Mouse (Mus musculus) CH12.LX (cell line): ENCODE data around the gene Itpk1. TPM values are rescaled to one million over a fixed set of nuclear protein-coding genes. Genes with fewer than 3 reads are reported as not detected.

Experiments used
- DNase-seq: peaks from one replicate; pipeline ENCODE4 v3.0.0-alpha.2; 2013; ENCODE audit errors: extremely low read depth
- H3K27ac ChIP-seq: 2 replicates; pipeline ENCODE4 v1.5.1; 2012; ENCODE audit warnings: low read depth, mild to moderate bottlenecking, control low read depth, moderate library complexity; ENCODE audit not compliant: insufficient read depth
- H3K27me3 ChIP-seq: replicated peaks from 2 replicates; pipeline ENCODE3; 2012; ENCODE audit warnings: inconsistent platforms
- H3K36me3 ChIP-seq, 2 experiments: replicated peaks in 1 of 2; 2 replicates each; pipeline versions ENCODE3 to v1.6.1; 2012; ENCODE audit warnings: inconsistent platforms in 1 of 2, low read length in 1 of 2, mild to moderate bottlenecking in 1 of 2, mixed read lengths in 1 of 2, moderate library complexity in 1 of 2; ENCODE audit not compliant: control insufficient read depth in 1 of 2, insufficient read depth in 1 of 2
- H3K4me1 ChIP-seq, 2 experiments: 2 replicates each; pipeline ENCODE4 v1.6.1; 2012; ENCODE audit warnings: inconsistent platforms in 1 of 2, moderate library complexity in 1 of 2; ENCODE audit not compliant: insufficient read depth in 2 of 2, control insufficient read depth in 1 of 2
- H3K4me2 ChIP-seq: 2 replicates; pipeline ENCODE4 v1.6.1; 2012; ENCODE audit warnings: low read depth, mild to moderate bottlenecking, control low read depth; ENCODE audit not compliant: poor library complexity, insufficient read depth, severe bottlenecking
- H3K4me3 ChIP-seq, 3 experiments: fragments of 150-350 bp in 1 of 3; sonication (generic) in 1 of 3; replicated peaks in 1 of 3; 2 replicates each; pipeline versions ENCODE3 to v1.5.1; 2011 to 2012; ENCODE audit warnings: low read depth in 2 of 3, low read length in 2 of 3, mild to moderate bottlenecking in 2 of 3, moderate library complexity in 2 of 3, control low read depth in 1 of 3, improper control_type of control experiment in 1 of 3, inconsistent platforms in 1 of 3, mixed read lengths in 1 of 3; ENCODE audit not compliant: poor library complexity in 1 of 3
- H3K79me2 ChIP-seq: replicated peaks from 2 replicates; pipeline ENCODE4 v1.6.1; 2012; ENCODE audit warnings: mild to moderate bottlenecking, moderate library complexity; ENCODE audit not compliant: control insufficient read depth, poor library complexity, insufficient read depth, severe bottlenecking; ENCODE audit errors: extremely low read depth
- H3K9ac ChIP-seq: 2 replicates; pipeline ENCODE4 v1.6.1; 2012; ENCODE audit warnings: low read depth, mild to moderate bottlenecking, control low read depth, moderate library complexity; ENCODE audit not compliant: insufficient read depth
- H3K9me3 ChIP-seq: replicated peaks from 2 replicates; pipeline ENCODE3; 2012; ENCODE audit warnings: low read length, inconsistent platforms, mixed read lengths
- BHLHE40 ChIP-seq: IDR thresholded peaks from 2 replicates; pipeline ENCODE4 v1.6.1; 2011; ENCODE audit warnings: mild to moderate bottlenecking, low read depth, low read length, improper control_type of control experiment
- CTCF ChIP-seq, 2 experiments: IDR thresholded peaks in 1 of 2; conservative IDR thresholded peaks in 1 of 2; 2 replicates each; pipeline ENCODE4 v1.5.1; 2011 to 2012; ENCODE audit warnings: low read depth in 2 of 2, low read length in 2 of 2, improper control_type of control experiment in 1 of 2, inconsistent platforms in 1 of 2, mild to moderate bottlenecking in 1 of 2, moderate library complexity in 1 of 2
- E2F4 ChIP-seq: IDR thresholded peaks from 2 replicates; pipeline ENCODE4 v1.6.1; 2011; ENCODE audit warnings: low read depth, low read length, improper control_type of control experiment; ENCODE audit not compliant: insufficient replicate concordance
- ELF1 ChIP-seq: IDR thresholded peaks from 2 replicates; pipeline ENCODE4 v1.6.1; 2014; ENCODE audit warnings: low read depth, mild to moderate bottlenecking, inconsistent platforms, low read length, improper control_type of control experiment
- EP300 ChIP-seq: IDR thresholded peaks from 2 replicates; pipeline ENCODE4 v1.6.1; 2011; ENCODE audit warnings: low read length, improper control_type of control experiment
- GABPA ChIP-seq: IDR thresholded peaks from 2 replicates; pipeline ENCODE4 v1.6.1; 2012; ENCODE audit warnings: low read depth, low read length, improper control_type of control experiment, inconsistent platforms; ENCODE audit not compliant: insufficient replicate concordance
- KAT2A ChIP-seq: IDR thresholded peaks from 2 replicates; pipeline ENCODE4 v1.6.1; 2012; ENCODE audit warnings: low read length, improper control_type of control experiment, inconsistent platforms; ENCODE audit not compliant: insufficient replicate concordance
- MYC ChIP-seq: IDR thresholded peaks from 2 replicates; pipeline ENCODE4 v1.6.1; 2011; ENCODE audit warnings: low read depth, mild to moderate bottlenecking, improper control_type of control experiment, low read length
- NELFE ChIP-seq: IDR thresholded peaks from 2 replicates; pipeline ENCODE4 v1.6.1; 2011; ENCODE audit warnings: low read depth, low read length, improper control_type of control experiment
- NRF1 ChIP-seq: IDR thresholded peaks from 2 replicates; pipeline ENCODE4 v1.6.1; 2014; ENCODE audit warnings: low read depth, mild to moderate bottlenecking, inconsistent platforms, low read length, improper control_type of control experiment, moderate library complexity
- PAX5 ChIP-seq: IDR thresholded peaks from 2 replicates; pipeline ENCODE4 v1.6.1; 2012; ENCODE audit warnings: low read length, inconsistent platforms, mixed read lengths
- POLR2A ChIP-seq: IDR thresholded peaks from 2 replicates; pipeline ENCODE4 v1.6.1; 2011; ENCODE audit warnings: low read depth, mild to moderate bottlenecking, improper control_type of control experiment, low read length
- RAD21 ChIP-seq: IDR thresholded peaks from 2 replicates; pipeline ENCODE4 v1.6.1; 2011; ENCODE audit warnings: low read depth, mild to moderate bottlenecking, low read length, improper control_type of control experiment, moderate library complexity
- RCOR1 ChIP-seq: conservative IDR thresholded peaks from 2 replicates; pipeline ENCODE4 v1.6.1; 2012; ENCODE audit warnings: low read depth, mild to moderate bottlenecking, inconsistent platforms, low read length, improper control_type of control experiment
- SIN3A ChIP-seq: IDR thresholded peaks from 2 replicates; pipeline ENCODE4 v1.6.1; 2012; ENCODE audit warnings: low read length, improper control_type of control experiment, inconsistent platforms
- SMC3 ChIP-seq: IDR thresholded peaks from 2 replicates; pipeline ENCODE4 v1.6.1; 2011; ENCODE audit warnings: low read depth, low read length, improper control_type of control experiment
- TCF12 ChIP-seq: IDR thresholded peaks from 2 replicates; pipeline ENCODE4 v1.6.1; 2014; ENCODE audit warnings: low read depth, mild to moderate bottlenecking, inconsistent platforms, low read length, improper control_type of control experiment
- UBTF ChIP-seq: IDR thresholded peaks from 2 replicates; pipeline ENCODE4 v1.6.1; 2012; ENCODE audit warnings: low read depth, mild to moderate bottlenecking, inconsistent platforms, low read length, improper control_type of control experiment, moderate library complexity
- USF1 ChIP-seq: IDR thresholded peaks from 2 replicates; pipeline ENCODE4 v1.6.1; 2014; ENCODE audit warnings: low read depth, mild to moderate bottlenecking, inconsistent platforms, low read length, improper control_type of control experiment
- USF2 ChIP-seq: conservative IDR thresholded peaks from 2 replicates; pipeline ENCODE4 v1.6.1; 2011; ENCODE audit warnings: low read depth, low read length, improper control_type of control experiment
- ZMIZ1 ChIP-seq: IDR thresholded peaks from 2 replicates; pipeline ENCODE4 v1.6.1; 2012; ENCODE audit warnings: low read depth, mild to moderate bottlenecking, inconsistent platforms, low read length, improper control_type of control experiment
- ZNF384 ChIP-seq: IDR thresholded peaks from 2 replicates; pipeline ENCODE4 v1.6.1; 2012; ENCODE audit warnings: low read depth, low read length, improper control_type of control experiment, inconsistent platforms
- dilution Hi-C: fragments of 300-500 bp; cut with MboI; formaldehyde crosslinking; loops from 2 replicates; pipeline ENCODE4 v1.14.3; 2020; ENCODE audit warnings: low sequenced_read_pairs; ENCODE audit not compliant: extremely low pct_unique_long_range_greater_than_20kb, extremely low pct_ligation_motif_present
- in situ Hi-C: fragments of 300-500 bp; cut with MboI; formaldehyde crosslinking; loops from 3 replicates; pipeline ENCODE4 v1.14.3; 2019; ENCODE audit warnings: low sequenced_read_pairs, low pct_ligation_motif_present, low pct_unique_long_range_greater_than_20kb, mixed read lengths
- polyA plus RNA-seq: library from polyadenylated mRNA; unstranded; fragments of >175 nt; gene quantifications from 2 replicates; pipeline ENCODE4 v1.2.1, GENCODE M21; 2012; ENCODE audit warnings: low read depth; ENCODE audit not compliant: insufficient read length
- total RNA-seq, 2 experiments: library from RNA; depleted of rRNA; stranded (reverse); fragments of 300-350 nt in 1 of 2; fragments of >200 nt in 1 of 2; gene quantifications; 2 replicates each; pipeline ENCODE4 v1.2.3; 2012 to 2014

Itpk1 gene
- total and polyA plus RNA-seq, 3 experiments, result 14.0 to 25.1 (median 19.2) TPM

GRCm38 (mm10) chr12:102623827-102624226, 80.9 kb downstream of the Itpk1 start:
- Histone ChIP-seq H3K4me3 (no peak overlapping the region), H3K4me2 (no peak overlapping the region), H3K36me3 (peaks cover 4 to 77% of the 10 kb centered on the region in 2 experiments), H3K4me1 (peaks cover 5 to 57% of the 10 kb centered on the region in 2 experiments; a peak in 3 of 4 replicates), H3K27ac (no peak overlapping the region), H3K79me2 (no peaks in the 10 kb centered on the region), H3K9ac (no peak overlapping the region), H3K27me3 (no peaks in the 10 kb centered on the region), H3K9me3 (no peaks in the 10 kb centered on the region)
- TF ChIP-seq USF1, result no peak
- TF ChIP-seq ZMIZ1, result no peak
- no peak for TF ChIP-seq PAX5
- TF ChIP-seq NRF1, result no peak
- TF ChIP-seq UBTF, result no peak
- in situ Hi-C loops (no loop called here), dilution Hi-C loops (no loop called here)
- DNase-seq, result no peak

GRCm38 (mm10) chr12:102622302-102622842, 82.4 kb downstream of the Itpk1 start:
- peaks cover 5 to 57% of the 10 kb centered on the region in 2 experiments; a peak in 3 of 4 replicates for H3K4me1 ChIP-seq
- no peak overlapping the region for H3K9ac ChIP-seq
- no peaks in the 10 kb centered on the region for H3K27me3 ChIP-seq
- H3K4me3 ChIP-seq, result no peak overlapping the region
- no peak overlapping the region for H3K4me2 ChIP-seq
- no peaks in the 10 kb centered on the region for H3K79me2 ChIP-seq
- H3K27ac ChIP-seq, result no peak overlapping the region
- TF ChIP-seq TCF12 (no peak), KAT2A (no peak), POLR2A (no peak), MYC (no peak), NELFE (no peak), ELF1 (no peak), RAD21 (no peak), CTCF (conservative IDR thresholded peaks at IDR 0.05 in 1 of 2, IDR thresholded peaks at IDR 0.05 in 1 of 2; ENCODE audit: low read depth in 2 of 2, low read length in 2 of 2) (no peak), USF2 (no peak), PAX5 (no peak), RCOR1 (no peak), BHLHE40 (no peak), E2F4 (no peak), SIN3A (no peak), ZNF384 (no peak), EP300 (no peak), SMC3 (no peak), GABPA (no peak)
- DNase-seq, result no peak
- H3K9me3 ChIP-seq, result no peaks in the 10 kb centered on the region
- dilution Hi-C loops (no loop called here), in situ Hi-C loops (no loop called here)
- H3K36me3 ChIP-seq, result peaks cover 4 to 79% of the 10 kb centered on the region in 2 experiments
